Mouse (Mus musculus): ENCODE measurements around the gene Pfkfb4. TPM values are rescaled to one million over a fixed set of nuclear protein-coding genes. Genes with fewer than 3 reads are reported as not detected.

The Pfkfb4 gene
- total and polyA plus RNA-seq, 3 experiments: 4.1 to 9.3 (median 7.1) TPM

- H3K9me3 ChIP-seq (replicated peaks): no peaks in the 10 kb centered on the region
- peak overlapping the region; percentile 56; the same call in 1 of the 2 replicates for H3K4me3 ChIP-seq (ENCODE audit: low read depth, low read length)
- DNase-seq (ENCODE audit: low spot score): peak; percentile 69
- TF ChIP-seq GATA2 (IDR thresholded peaks at IDR 0.05; ENCODE audit: borderline replicate concordance, low read depth, low read length): no peak
- no peak for TF ChIP-seq TAL1 (conservative IDR thresholded peaks at IDR 0.05; ENCODE audit: low read depth, low read length)
- TF ChIP-seq CTCF (IDR thresholded peaks at IDR 0.05; ENCODE audit: low read depth, low read length): no peak
- no peak for TF ChIP-seq POLR2AphosphoS5 (IDR thresholded peaks at IDR 0.05; ENCODE audit: insufficient replicate concordance, low read depth, low read length)
- no peak for TF ChIP-seq GATA1 (IDR thresholded peaks at IDR 0.05; ENCODE audit: borderline replicate concordance, low read length)
- peaks cover 61% of the 10 kb centered on the region for H3K4me1 ChIP-seq (ENCODE audit: insufficient read depth, low read depth, low read length)
- ATAC-seq (ENCODE audit: extremely low read depth, insufficient number of reproducible peaks, low FRiP score, poor library complexity, severe bottlenecking): no peak; the same call in 1 of the 2 replicates
- H3K36me3 ChIP-seq (replicated peaks): peaks cover 53% of the 10 kb centered on the region
- H3K27me3 ChIP-seq (ENCODE audit: insufficient read depth, low read length): no peaks in the 10 kb centered on the region
Measured at GRCm38 (mm10) chr9:108999167-108999526, 7.6 kb downstream of the Pfkfb4 start.

GRCm38 (mm10) chr9:109000726-109001125, 9.1 kb downstream of the Pfkfb4 start:
- Histone ChIP-seq H3K36me3 (replicated peaks) (peaks cover 65% of the 10 kb centered on the region), H3K4me3 (ENCODE audit: low read depth, low read length) (no peak overlapping the region), H3K9me3 (replicated peaks) (no peaks in the 10 kb centered on the region), H3K27me3 (ENCODE audit: insufficient read depth, low read length) (no peaks in the 10 kb centered on the region), H3K4me1 (ENCODE audit: insufficient read depth, low read depth, low read length) (peaks cover 49% of the 10 kb centered on the region)
- DNase-seq (ENCODE audit: low spot score) (peak; percentile 71), ATAC-seq (ENCODE audit: extremely low read depth, insufficient number of reproducible peaks, low FRiP score, poor library complexity, severe bottlenecking) (peak; percentile 52; the same call in 1 of the 2 replicates)
- TF ChIP-seq TAL1 (conservative IDR thresholded peaks at IDR 0.05; ENCODE audit: low read depth, low read length) (no peak), POLR2AphosphoS5 (IDR thresholded peaks at IDR 0.05; ENCODE audit: insufficient replicate concordance, low read depth, low read length) (no peak), GATA1 (IDR thresholded peaks at IDR 0.05; ENCODE audit: borderline replicate concordance, low read length) (no peak), GATA2 (IDR thresholded peaks at IDR 0.05; ENCODE audit: borderline replicate concordance, low read depth, low read length) (no peak), CTCF (IDR thresholded peaks at IDR 0.05; ENCODE audit: low read depth, low read length) (peak; percentile 97)

DNA sequence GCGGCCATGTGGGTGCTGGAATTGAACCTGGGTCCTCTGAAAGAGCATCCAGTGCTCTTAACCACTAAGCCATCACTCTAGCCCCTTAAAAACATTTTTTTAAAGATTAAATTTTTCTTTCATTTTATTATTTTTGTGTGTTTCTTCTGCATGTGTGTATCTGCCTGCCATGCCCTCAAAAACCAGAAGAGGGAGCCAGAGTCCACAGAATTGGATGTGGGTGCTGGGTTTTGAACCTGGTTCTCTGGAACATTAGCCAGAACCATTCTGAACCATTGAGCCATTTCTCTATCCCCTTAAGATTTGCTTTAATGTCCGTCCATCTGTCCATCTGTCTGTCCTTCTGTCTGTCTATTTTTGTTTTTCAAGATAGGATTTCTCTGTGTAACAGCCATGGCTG, 11.6 kb downstream of the Pfkfb4 start:
- Histone ChIP-seq H3K36me3 (replicated peaks) (peaks cover 75% of the 10 kb centered on the region), H3K27me3 (ENCODE audit: insufficient read depth, low read length) (no peaks in the 10 kb centered on the region), H3K4me1 (ENCODE audit: insufficient read depth, low read depth, low read length) (peaks cover 32% of the 10 kb centered on the region), H3K9me3 (replicated peaks) (no peaks in the 10 kb centered on the region), H3K4me3 (ENCODE audit: low read depth, low read length) (no peak overlapping the region)
- TF ChIP-seq CTCF (IDR thresholded peaks at IDR 0.05; ENCODE audit: low read depth, low read length): peak; percentile 41
- TF ChIP-seq GATA1 (IDR thresholded peaks at IDR 0.05; ENCODE audit: borderline replicate concordance, low read length): no peak
- no peak for ATAC-seq (ENCODE audit: extremely low read depth, insufficient number of reproducible peaks, low FRiP score, poor library complexity, severe bottlenecking)
- DNase-seq (ENCODE audit: low spot score): no peak

- Histone ChIP-seq H3K9me3 (replicated peaks) (no peaks in the 10 kb centered on the region), H3K36me3 (replicated peaks) (peaks cover 74% of the 10 kb centered on the region)
- no peak for TF ChIP-seq POLR2AphosphoS5 (IDR thresholded peaks at IDR 0.05; ENCODE audit: insufficient replicate concordance, low read depth, low read length)
- TF ChIP-seq GATA2 (IDR thresholded peaks at IDR 0.05; ENCODE audit: borderline replicate concordance, low read depth, low read length): no peak
- TF ChIP-seq TAL1 (conservative IDR thresholded peaks at IDR 0.05; ENCODE audit: low read depth, low read length): no peak
- no peak for TF ChIP-seq GATA1 (IDR thresholded peaks at IDR 0.05; ENCODE audit: borderline replicate concordance, low read length)
- TF ChIP-seq CTCF (IDR thresholded peaks at IDR 0.05; ENCODE audit: low read depth, low read length): no peak
Measured at GRCm38 (mm10) chr9:109007025-109007780, 15.6 kb downstream of the Pfkfb4 start.

GRCm38 (mm10) chr9:109008081-109008480, 16.5 kb downstream of the Pfkfb4 start:
- peaks cover 14% of the 10 kb centered on the region for H3K4me1 ChIP-seq (ENCODE audit: insufficient read depth, low read depth, low read length)

More at GRCm38 (mm10) chr9:109007025-109007780, 15.6 kb downstream of the Pfkfb4 start:
- Histone ChIP-seq H3K27me3 (ENCODE audit: insufficient read depth, low read length) (no peaks in the 10 kb centered on the region), H3K4me3 (ENCODE audit: low read depth, low read length) (no peak overlapping the region), H3K4me1 (ENCODE audit: insufficient read depth, low read depth, low read length) (peaks cover 14% of the 10 kb centered on the region)
- DNase-seq (ENCODE audit: low spot score) (no peak), ATAC-seq (ENCODE audit: extremely low read depth, insufficient number of reproducible peaks, low FRiP score, poor library complexity, severe bottlenecking) (no peak)

GRCm38 (mm10) chr9:109008994-109009635, 17.5 kb downstream of the Pfkfb4 start:
- TF ChIP-seq POLR2AphosphoS5 (IDR thresholded peaks at IDR 0.05; ENCODE audit: insufficient replicate concordance, low read depth, low read length) (no peak), CTCF (IDR thresholded peaks at IDR 0.05; ENCODE audit: low read depth, low read length) (no peak), GATA2 (IDR thresholded peaks at IDR 0.05; ENCODE audit: borderline replicate concordance, low read depth, low read length) (no peak), TAL1 (conservative IDR thresholded peaks at IDR 0.05; ENCODE audit: low read depth, low read length) (no peak), GATA1 (IDR thresholded peaks at IDR 0.05; ENCODE audit: borderline replicate concordance, low read length) (no peak)
- ATAC-seq (ENCODE audit: extremely low read depth, insufficient number of reproducible peaks, low FRiP score, poor library complexity, severe bottlenecking) (no peak), DNase-seq (ENCODE audit: low spot score) (no peak)
- Histone ChIP-seq H3K4me3 (ENCODE audit: low read depth, low read length) (no peak overlapping the region), H3K4me1 (ENCODE audit: insufficient read depth, low read depth, low read length) (peaks cover 14% of the 10 kb centered on the region), H3K36me3 (replicated peaks) (peaks cover 72% of the 10 kb centered on the region), H3K9me3 (replicated peaks) (no peaks in the 10 kb centered on the region), H3K27me3 (ENCODE audit: insufficient read depth, low read length) (no peaks in the 10 kb centered on the region)

More at GRCm38 (mm10) chr9:109008081-109008480, 16.5 kb downstream of the Pfkfb4 start:
- ATAC-seq (ENCODE audit: extremely low read depth, insufficient number of reproducible peaks, low FRiP score, poor library complexity, severe bottlenecking): no peak
- Histone ChIP-seq H3K27me3 (ENCODE audit: insufficient read depth, low read length) (no peaks in the 10 kb centered on the region), H3K9me3 (replicated peaks) (no peaks in the 10 kb centered on the region), H3K4me3 (ENCODE audit: low read depth, low read length) (no peak overlapping the region), H3K36me3 (replicated peaks) (peaks cover 69% of the 10 kb centered on the region)
- TF ChIP-seq GATA1 (IDR thresholded peaks at IDR 0.05; ENCODE audit: borderline replicate concordance, low read length) (no peak), TAL1 (conservative IDR thresholded peaks at IDR 0.05; ENCODE audit: low read depth, low read length) (no peak), CTCF (IDR thresholded peaks at IDR 0.05; ENCODE audit: low read depth, low read length) (no peak), POLR2AphosphoS5 (IDR thresholded peaks at IDR 0.05; ENCODE audit: insufficient replicate concordance, low read depth, low read length) (no peak), GATA2 (IDR thresholded peaks at IDR 0.05; ENCODE audit: borderline replicate concordance, low read depth, low read length) (no peak)
- DNase-seq (ENCODE audit: low spot score): no peak
